Mouse (Mus musculus) E14TG2a.4 (cell line): ENCODE data around the gene S100a5.

Experiments used
- CTCF ChIP-seq: conservative IDR thresholded peaks from 2 replicates; pipeline ENCODE4 v1.5.1; 2014; ENCODE audit warnings: low read length
- POU5F1 ChIP-seq: IDR thresholded peaks from 2 replicates; pipeline ENCODE4 v1.6.1; 2014; ENCODE audit warnings: low read length, borderline replicate concordance

GRCm38 (mm10) chr3:90659364-90660044 lies 51.2 kb downstream of the S100a5 start:
- TF ChIP-seq CTCF (no peak), POU5F1 (no peak)
